Mouse (Mus musculus) thymus, adult 2 months (tissue): ENCODE data around the gene Gal. TPM values are rescaled to one million over a fixed set of nuclear protein-coding genes. Genes with fewer than 3 reads are reported as not detected.

Experiments used
- DNase-seq: peaks from one replicate; pipeline ENCODE4 v3.0.0; 2021
- H3K27ac ChIP-seq: fragments of 200-500 bp; 2 replicates; pipeline ENCODE4 v1.5.1; 2012; ENCODE audit warnings: low read length, control low read depth; ENCODE audit not compliant: control insufficient read depth, insufficient read depth
- H3K27me3 ChIP-seq: fragments of 200-500 bp; 2 replicates; pipeline ENCODE4 v1.6.1; 2012; ENCODE audit warnings: mild to moderate bottlenecking, low read length, moderate library complexity, mixed read lengths; ENCODE audit not compliant: control insufficient read depth, insufficient read depth
- H3K36me3 ChIP-seq: fragments of 200-500 bp; 2 replicates; pipeline ENCODE4 v1.6.1; 2012; ENCODE audit warnings: mild to moderate bottlenecking, low read length, moderate library complexity; ENCODE audit not compliant: control insufficient read depth, insufficient read depth
- H3K4me1 ChIP-seq: fragments of 200-500 bp; replicated peaks from 2 replicates; pipeline ENCODE4 v1.6.1; 2012; ENCODE audit warnings: low read length; ENCODE audit not compliant: control insufficient read depth, insufficient read depth
- H3K4me3 ChIP-seq: fragments of 200-500 bp; 2 replicates; pipeline ENCODE4 v1.5.1; 2012; ENCODE audit warnings: mild to moderate bottlenecking, low read length, control low read depth, moderate library complexity; ENCODE audit not compliant: control insufficient read depth, insufficient read depth
- CTCF ChIP-seq: fragments of 200-500 bp; IDR thresholded peaks from 2 replicates; pipeline ENCODE4 v1.5.1; 2012; ENCODE audit warnings: mild to moderate bottlenecking, control low read depth, low read length, moderate library complexity, borderline replicate concordance; ENCODE audit not compliant: control insufficient read depth, poor library complexity, insufficient read depth; ENCODE audit errors: extremely low read depth
- POLR2A ChIP-seq: fragments of 200-500 bp; IDR thresholded peaks from 2 replicates; pipeline ENCODE4 v1.6.1; 2012; ENCODE audit warnings: mild to moderate bottlenecking, low read length, control low read depth, moderate library complexity; ENCODE audit not compliant: control insufficient read depth, poor library complexity, insufficient read depth; ENCODE audit errors: extremely low read depth
- WGBS: fragments of 180-500 bp; shearing (Covaris S2); methylation state at CpG from one replicate; pipeline ENCODE4 v1.1.7; 2018; 5-methylcytosine and 5-hydroxymethylcytosine counted together
- polyA plus RNA-seq: library from polyadenylated mRNA; depleted of rRNA; stranded (reverse); fragments of >200 nt; gene quantifications from 2 replicates; pipeline ENCODE4 v1.2.3, GENCODE M21; 2012; rRNA removed

Gene Gal
- polyA plus RNA-seq = 3.4 and 3.5 TPM in 2 replicates

- Histone ChIP-seq H3K4me3 (no peak within 1 kb of the TSS), H3K36me3 (no peaks in the 10 kb centered on the region), H3K27me3 (no peaks in the 10 kb centered on the region; the same call in 1 of the 2 replicates), H3K27ac (no peak within 1 kb of the TSS), H3K4me1 (no peaks in the 10 kb centered on the region; the same call in 1 of the 2 replicates)
- TF ChIP-seq POLR2A = no peak
- no peak for TF ChIP-seq CTCF
- WGBS = 7% methylated on average over 37 of the region's 37 CpGs
- no peak for DNase-seq
These were observed at the start of gene Gal for GRCm38 (mm10) chr19:3414268-3414733. Gene Gal (minus strand): TSS chr19:3414544.

- WGBS = 94% methylated on average over 3 of the region's 3 CpGs
- no peaks in the 10 kb centered on the region for H3K27me3 ChIP-seq
- H3K36me3 ChIP-seq = peaks cover 91% of the 10 kb centered on the region
- DNase-seq = no peak
- no peak overlapping the region for H3K4me3 ChIP-seq
- H3K27ac ChIP-seq = no peak overlapping the region
- H3K4me1 ChIP-seq = no peaks in the 10 kb centered on the region
- no peak for TF ChIP-seq POLR2A
- no peak for TF ChIP-seq CTCF
These were observed 45.6 kb upstream of the Gal start for GRCm38 (mm10) chr19:3459986-3460385.

- 98% methylated on average over 6 of the region's 6 CpGs for WGBS
- no peaks in the 10 kb centered on the region; the same call in 1 of the 2 replicates for H3K4me1 ChIP-seq
- H3K36me3 ChIP-seq = peaks cover 85% of the 10 kb centered on the region
- TF ChIP-seq POLR2A (no peak), CTCF (no peak)
- no peak for DNase-seq
- H3K4me3 ChIP-seq = no peak overlapping the region
- no peaks in the 10 kb centered on the region for H3K27me3 ChIP-seq
- H3K27ac ChIP-seq = no peak overlapping the region
These were observed 44.2 kb upstream of the Gal start for GRCm38 (mm10) chr19:3458331-3459099.

GRCm38 (mm10) chr19:3457700-3458099 lies 43.4 kb upstream of the Gal start:
- TF ChIP-seq CTCF (no peak), POLR2A (no peak)
- peaks cover 77% of the 10 kb centered on the region for H3K36me3 ChIP-seq

GRCm38 (mm10) chr19:3451649-3452048 lies 37.3 kb upstream of the Gal start:
- Histone ChIP-seq H3K27me3 (no peaks in the 10 kb centered on the region), H3K36me3 (peaks cover 24% of the 10 kb centered on the region), H3K4me1 (peaks cover 30% of the 10 kb centered on the region), H3K4me3 (no peak overlapping the region), H3K27ac (peak overlapping the region; percentile 59)
- 1% methylated on average over 6 of the region's 6 CpGs for WGBS
- DNase-seq = peak; percentile 82
- TF ChIP-seq CTCF (0 out of 2 replicates have a peak, but pooled peaks have one; percentile 13), POLR2A (no peak)

More at GRCm38 (mm10) chr19:3457700-3458099, 43.4 kb upstream of the Gal start:
- DNase-seq = no peak
- 92% methylated on average over 4 of the region's 4 CpGs for WGBS
- H3K27ac ChIP-seq = no peak overlapping the region
- H3K27me3 ChIP-seq = no peaks in the 10 kb centered on the region
- peaks cover 6% of the 10 kb centered on the region for H3K4me1 ChIP-seq
- H3K4me3 ChIP-seq = no peak overlapping the region

- TF ChIP-seq CTCF = no peak
- TF ChIP-seq POLR2A = no peak
- WGBS = 10% methylated on average over 6 of the region's 6 CpGs
- H3K27me3 ChIP-seq = no peaks in the 10 kb centered on the region
- H3K4me1 ChIP-seq = peaks cover 30% of the 10 kb centered on the region
- H3K4me3 ChIP-seq = no peak overlapping the region
- DNase-seq = peak; percentile 68
- peak overlapping the region; percentile 34; the same call in 1 of the 2 replicates for H3K27ac ChIP-seq
- H3K36me3 ChIP-seq = peaks cover 20% of the 10 kb centered on the region
These were observed 36.8 kb upstream of the Gal start for GRCm38 (mm10) chr19:3451170-3451569.

GRCm38 (mm10) chr19:3450714-3451113 lies 36.4 kb upstream of the Gal start:
- no peak overlapping the region for H3K27ac ChIP-seq
- 84% methylated on average over 3 of the region's 3 CpGs for WGBS
- no peak for DNase-seq
- TF ChIP-seq CTCF = no peak
- TF ChIP-seq POLR2A = no peak
- no peaks in the 10 kb centered on the region for H3K27me3 ChIP-seq
- H3K4me3 ChIP-seq = no peak overlapping the region
- peaks cover 16% of the 10 kb centered on the region for H3K36me3 ChIP-seq
- peaks cover 30% of the 10 kb centered on the region for H3K4me1 ChIP-seq
